Mouse (Mus musculus): ENCODE results near the gene Klrg2. TPM values are rescaled to one million over a fixed set of nuclear protein-coding genes. Genes with fewer than 3 reads are reported as not detected.

Klrg2 gene
- polyA plus RNA-seq, 1 experiment: 0.86 TPM

DNA sequence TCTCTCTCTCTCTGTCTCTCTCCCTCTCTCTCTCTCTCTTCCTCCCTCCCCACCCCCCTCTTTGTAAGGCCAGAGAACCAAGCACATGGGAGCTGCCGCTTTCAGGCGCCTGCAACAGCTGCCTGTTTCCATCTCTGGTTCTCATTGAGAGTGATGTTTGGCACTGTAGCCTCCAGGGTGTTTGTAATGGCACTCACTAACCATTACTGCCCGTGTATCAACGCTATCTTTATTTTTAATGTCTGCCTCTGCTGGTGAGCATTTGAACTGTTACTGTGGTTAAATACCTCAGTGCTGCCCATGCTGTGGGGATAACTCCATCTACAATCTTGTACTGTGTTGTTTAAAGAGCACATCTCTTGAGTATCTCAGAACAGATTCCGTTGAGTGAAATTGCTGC lies 4.6 kb upstream of the Klrg2 start:
- peaks cover 9% of the 10 kb centered on the region for H3K4me1 ChIP-seq (ENCODE audit: control insufficient read depth, insufficient read depth, low read length)
- TF ChIP-seq CTCF (IDR thresholded peaks at IDR 0.05; ENCODE audit: control insufficient read depth, insufficient read depth, insufficient replicate concordance, low read depth, low read length) (no peak), POLR2A (IDR thresholded peaks at IDR 0.05; ENCODE audit: control insufficient read depth, low read depth, low read length) (no peak)
- no peaks in the 10 kb centered on the region for H3K36me3 ChIP-seq (ENCODE audit: control insufficient read depth, insufficient read depth, low read length)
- no peaks in the 10 kb centered on the region for H3K27me3 ChIP-seq (ENCODE audit: control insufficient read depth, insufficient read depth, low read length)
- no peak overlapping the region for H3K27ac ChIP-seq (ENCODE audit: control insufficient read depth, insufficient read depth, low read depth, low read length)
- H3K4me3 ChIP-seq (ENCODE audit: control insufficient read depth, low read depth, low read length): no peak overlapping the region

DNA sequence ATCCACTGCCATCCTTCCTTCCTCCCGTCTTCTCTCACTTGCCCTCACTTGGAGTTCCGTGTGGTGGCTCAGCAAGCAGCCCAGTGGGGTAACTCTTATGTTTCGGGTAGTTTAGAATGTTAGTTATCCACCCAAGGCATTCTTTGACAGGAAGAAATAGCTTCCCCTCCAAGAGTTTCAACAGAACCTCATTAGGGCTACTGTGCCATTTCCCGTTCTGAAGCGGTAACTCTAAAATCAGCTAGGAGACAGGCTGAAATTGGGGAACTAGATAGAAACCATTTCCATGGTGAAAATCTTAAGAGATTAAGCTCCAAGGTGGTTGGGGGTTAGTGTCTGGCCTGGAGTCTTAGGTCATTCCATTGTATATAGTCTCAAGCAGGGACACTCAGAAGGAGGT lies 4.2 kb upstream of the Klrg2 start:
- Histone ChIP-seq H3K4me3 (ENCODE audit: control insufficient read depth, low read depth, low read length) (no peak overlapping the region), H3K27ac (ENCODE audit: control insufficient read depth, insufficient read depth, low read depth, low read length) (no peak overlapping the region), H3K36me3 (ENCODE audit: control insufficient read depth, insufficient read depth, low read length) (no peaks in the 10 kb centered on the region), H3K4me1 (ENCODE audit: control insufficient read depth, insufficient read depth, low read length) (peaks cover 11% of the 10 kb centered on the region), H3K27me3 (ENCODE audit: control insufficient read depth, insufficient read depth, low read length) (no peaks in the 10 kb centered on the region)
- TF ChIP-seq CTCF (IDR thresholded peaks at IDR 0.05; ENCODE audit: control insufficient read depth, insufficient read depth, insufficient replicate concordance, low read depth, low read length) (no peak), POLR2A (IDR thresholded peaks at IDR 0.05; ENCODE audit: control insufficient read depth, low read depth, low read length) (no peak)

DNA sequence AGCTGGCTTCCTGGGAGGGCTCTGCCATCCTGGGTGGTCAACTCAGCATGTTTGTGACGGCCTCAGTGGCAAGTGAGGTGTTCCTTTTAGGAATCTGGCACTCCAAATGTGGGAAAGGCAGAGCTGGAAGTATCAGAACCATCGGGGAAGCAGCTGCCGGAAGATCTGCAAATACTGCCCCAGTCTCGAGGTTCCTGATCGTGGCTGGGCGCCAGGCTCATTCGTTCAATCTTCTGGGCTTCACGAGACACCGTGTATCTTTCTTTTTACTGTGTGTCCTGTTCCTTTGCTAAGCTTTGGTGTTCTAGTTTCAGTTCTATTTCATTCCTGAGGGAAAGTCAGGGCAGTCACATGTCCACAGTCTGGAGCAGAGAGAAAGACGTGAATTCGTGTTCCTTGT lies 3.4 kb upstream of the Klrg2 start:
- Histone ChIP-seq H3K4me3 (ENCODE audit: control insufficient read depth, low read depth, low read length) (no peak overlapping the region), H3K27me3 (ENCODE audit: control insufficient read depth, insufficient read depth, low read length) (no peaks in the 10 kb centered on the region)

DNA sequence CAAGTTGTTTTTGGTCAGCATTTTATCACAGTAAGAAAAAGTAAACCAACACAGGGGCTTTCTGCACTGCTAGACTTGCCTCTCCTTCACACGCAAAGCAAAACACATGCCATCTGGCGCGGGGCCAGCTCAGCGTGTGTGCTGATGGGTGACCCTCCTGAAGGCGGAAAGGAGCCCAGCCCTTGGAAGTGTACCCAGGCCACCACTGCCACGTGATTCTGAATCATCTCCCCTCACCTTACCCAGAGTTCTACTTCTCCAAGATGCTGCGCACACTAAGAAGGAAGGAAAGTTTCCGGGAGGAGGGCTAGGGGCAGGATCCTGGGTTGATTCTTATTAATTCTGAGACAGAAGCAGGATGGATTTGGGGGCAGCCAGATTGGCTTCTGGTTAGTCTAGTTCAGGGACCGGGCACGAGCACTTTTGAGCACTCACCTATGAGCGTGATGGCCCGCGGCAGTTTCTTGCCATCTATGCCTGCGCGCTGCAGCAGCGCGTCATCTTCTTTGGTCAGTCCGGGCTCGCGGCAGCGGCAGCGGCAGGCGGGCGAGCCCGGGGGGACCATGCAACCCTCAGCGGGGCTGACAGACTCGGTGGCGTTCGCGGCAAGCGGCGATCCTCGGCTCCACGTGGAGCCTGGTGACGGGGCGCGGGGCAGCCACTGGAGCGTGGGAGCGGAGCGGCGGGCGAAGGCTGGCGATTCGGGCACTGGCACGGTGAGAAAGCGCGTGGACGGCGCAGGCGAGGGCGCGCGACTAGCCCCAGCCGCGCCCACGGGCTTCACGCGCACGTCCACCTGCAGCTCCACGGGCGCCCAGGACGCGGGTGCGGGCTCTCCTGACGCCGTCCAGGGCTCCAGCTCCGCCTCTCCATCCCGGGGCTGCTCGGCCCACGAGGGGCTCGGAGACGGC lies 846 bp downstream of the Klrg2 start:
- no peaks in the 10 kb centered on the region for H3K27me3 ChIP-seq (ENCODE audit: control insufficient read depth, insufficient read depth, low read length)
- peaks cover 16% of the 10 kb centered on the region for H3K4me1 ChIP-seq (ENCODE audit: control insufficient read depth, insufficient read depth, low read length)
- H3K36me3 ChIP-seq (ENCODE audit: control insufficient read depth, insufficient read depth, low read length): no peaks in the 10 kb centered on the region
- no peak overlapping the region for H3K27ac ChIP-seq (ENCODE audit: control insufficient read depth, insufficient read depth, low read depth, low read length)
- no peak for TF ChIP-seq CTCF (IDR thresholded peaks at IDR 0.05; ENCODE audit: control insufficient read depth, insufficient read depth, insufficient replicate concordance, low read depth, low read length)
- no peak for TF ChIP-seq POLR2A (IDR thresholded peaks at IDR 0.05; ENCODE audit: control insufficient read depth, low read depth, low read length)
- H3K4me3 ChIP-seq (ENCODE audit: control insufficient read depth, low read depth, low read length): peak overlapping the region; percentile 65

More for the DNA sequence above, 3.4 kb upstream of the Klrg2 start:
- TF ChIP-seq POLR2A (IDR thresholded peaks at IDR 0.05; ENCODE audit: control insufficient read depth, low read depth, low read length) (no peak), CTCF (IDR thresholded peaks at IDR 0.05; ENCODE audit: control insufficient read depth, insufficient read depth, insufficient replicate concordance, low read depth, low read length) (no peak)
- no peaks in the 10 kb centered on the region for H3K36me3 ChIP-seq (ENCODE audit: control insufficient read depth, insufficient read depth, low read length)
- H3K27ac ChIP-seq (ENCODE audit: control insufficient read depth, insufficient read depth, low read depth, low read length): no peak overlapping the region
- H3K4me1 ChIP-seq (ENCODE audit: control insufficient read depth, insufficient read depth, low read length): peaks cover 16% of the 10 kb centered on the region

DNA sequence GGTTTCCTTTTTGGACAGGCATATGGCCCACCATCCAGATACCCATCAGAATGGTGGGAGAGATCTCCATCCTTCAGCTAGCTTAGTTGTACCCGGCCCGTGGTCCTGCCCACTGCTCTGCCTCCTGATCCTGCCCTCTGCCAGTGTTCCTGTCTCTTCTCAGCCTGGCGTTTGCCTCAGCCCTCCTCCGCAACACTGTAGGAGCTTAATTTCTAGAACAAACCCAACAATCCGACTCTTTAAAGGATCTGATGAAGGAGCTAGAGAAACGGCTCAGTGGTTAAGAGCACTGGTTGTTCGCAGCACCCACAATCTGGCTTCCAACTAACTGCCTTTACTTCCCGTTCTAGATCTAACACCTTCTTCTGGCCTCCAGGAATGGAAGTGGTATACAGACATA lies 2.6 kb downstream of the Klrg2 start:
- no peak for TF ChIP-seq CTCF (IDR thresholded peaks at IDR 0.05; ENCODE audit: control insufficient read depth, insufficient read depth, insufficient replicate concordance, low read depth, low read length)
- TF ChIP-seq POLR2A (IDR thresholded peaks at IDR 0.05; ENCODE audit: control insufficient read depth, low read depth, low read length): no peak
- Histone ChIP-seq H3K4me3 (ENCODE audit: control insufficient read depth, low read depth, low read length) (no peak overlapping the region), H3K4me1 (ENCODE audit: control insufficient read depth, insufficient read depth, low read length) (peaks cover 16% of the 10 kb centered on the region), H3K27ac (ENCODE audit: control insufficient read depth, insufficient read depth, low read depth, low read length) (no peak overlapping the region), H3K27me3 (ENCODE audit: control insufficient read depth, insufficient read depth, low read length) (no peaks in the 10 kb centered on the region), H3K36me3 (ENCODE audit: control insufficient read depth, insufficient read depth, low read length) (no peaks in the 10 kb centered on the region)

DNA sequence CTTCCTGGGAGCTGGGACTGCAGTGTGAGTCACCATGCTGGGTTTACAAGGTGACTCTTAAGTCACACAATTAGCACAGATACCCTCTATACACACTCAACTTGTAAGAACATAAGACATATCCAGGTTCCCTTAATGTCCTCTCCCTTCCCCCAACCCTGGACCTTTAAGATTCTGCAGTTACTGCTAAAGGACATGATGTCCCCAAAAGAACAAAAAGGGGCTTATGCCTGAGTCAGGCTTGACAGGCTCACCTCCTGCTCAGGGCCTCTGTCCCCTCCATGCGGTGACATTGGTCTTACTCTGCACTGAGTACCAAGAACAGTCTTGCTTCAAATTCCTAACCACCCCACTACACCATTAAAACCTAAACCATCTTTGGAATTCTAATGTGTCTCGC lies 4.2 kb downstream of the Klrg2 start:
- no peaks in the 10 kb centered on the region for H3K27me3 ChIP-seq (ENCODE audit: control insufficient read depth, insufficient read depth, low read length)
- H3K36me3 ChIP-seq (ENCODE audit: control insufficient read depth, insufficient read depth, low read length): no peaks in the 10 kb centered on the region
- peaks cover 16% of the 10 kb centered on the region for H3K4me1 ChIP-seq (ENCODE audit: control insufficient read depth, insufficient read depth, low read length)
- H3K27ac ChIP-seq (ENCODE audit: control insufficient read depth, insufficient read depth, low read depth, low read length): no peak overlapping the region
- H3K4me3 ChIP-seq (ENCODE audit: control insufficient read depth, low read depth, low read length): no peak overlapping the region
- TF ChIP-seq CTCF (IDR thresholded peaks at IDR 0.05; ENCODE audit: control insufficient read depth, insufficient read depth, insufficient replicate concordance, low read depth, low read length) (no peak), POLR2A (IDR thresholded peaks at IDR 0.05; ENCODE audit: control insufficient read depth, low read depth, low read length) (no peak)

DNA sequence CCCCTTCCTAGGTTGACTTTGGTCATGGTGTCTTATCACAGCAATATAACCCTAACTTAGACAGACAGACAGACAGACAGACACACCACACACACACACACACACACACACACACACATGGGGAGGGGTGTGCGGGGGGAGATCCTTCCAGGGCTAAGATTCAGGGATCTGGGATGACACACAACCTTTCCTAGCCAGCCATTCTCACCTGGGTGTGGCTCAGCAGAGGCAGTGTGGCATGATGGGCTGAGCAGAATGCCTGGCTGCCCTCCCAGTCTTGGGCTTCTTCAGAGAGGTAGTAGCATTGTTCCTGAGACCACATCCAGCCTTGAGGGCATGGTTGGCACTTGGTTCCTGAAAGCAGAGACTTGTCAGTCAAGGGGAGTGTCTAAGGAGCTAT lies 7.5 kb downstream of the Klrg2 start:
- no peaks in the 10 kb centered on the region for H3K27me3 ChIP-seq (ENCODE audit: control insufficient read depth, insufficient read depth, low read length)
- no peaks in the 10 kb centered on the region for H3K36me3 ChIP-seq (ENCODE audit: control insufficient read depth, insufficient read depth, low read length)
- no peak overlapping the region for H3K27ac ChIP-seq (ENCODE audit: control insufficient read depth, insufficient read depth, low read depth, low read length)
- TF ChIP-seq POLR2A (IDR thresholded peaks at IDR 0.05; ENCODE audit: control insufficient read depth, low read depth, low read length) (no peak), CTCF (IDR thresholded peaks at IDR 0.05; ENCODE audit: control insufficient read depth, insufficient read depth, insufficient replicate concordance, low read depth, low read length) (no peak)
- H3K4me1 ChIP-seq (ENCODE audit: control insufficient read depth, insufficient read depth, low read length): no peaks in the 10 kb centered on the region
- no peak overlapping the region for H3K4me3 ChIP-seq (ENCODE audit: control insufficient read depth, low read depth, low read length)
